Comparison of ENCODE assay signal across 7 mouse cellular contexts in the genomic region with DNA sequence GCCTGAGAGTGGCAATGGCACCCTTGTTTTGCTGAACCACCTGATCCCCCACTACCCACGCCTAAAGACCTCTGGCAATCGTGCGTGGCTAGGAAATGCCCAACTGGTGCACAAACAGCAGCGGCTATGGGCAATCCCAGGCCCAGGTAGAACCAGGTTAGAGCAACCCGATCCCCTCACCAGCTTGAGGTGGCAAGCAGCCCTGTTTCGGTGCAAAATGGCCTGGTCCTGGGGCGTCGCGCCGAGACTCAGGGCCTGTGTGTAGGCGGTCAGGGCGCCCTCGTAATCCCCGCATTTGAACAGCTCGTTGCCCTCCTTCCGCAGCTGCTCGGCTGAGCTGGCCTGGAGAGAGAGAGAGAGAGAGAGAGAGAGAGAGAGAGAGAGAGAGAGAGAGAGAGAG. TPM values are rescaled to one million over a fixed set of nuclear protein-coding genes. Genes with fewer than 3 reads are reported as not detected.
DNase-seq lines count a peak whose midpoint lies in the region; ATAC-seq lines count a peak whose summit lies in the region.

No protein-coding gene starts in this region.

- 14% methylated on average over 17 of the region's 17 CpGs for WGBS in embryonic facial prominence, embryonic 10.5 days
- WGBS in hindbrain, embryonic 12.5 days, result 9% methylated on average over 17 of the region's 17 CpGs
- 11% methylated on average over 17 of the region's 17 CpGs for WGBS in liver, embryonic 12.5 days (ENCODE audit: insufficient replicate concordance)

- ATAC-seq in hindbrain, embryonic 12.5 days (ENCODE audit: low FRiP score), result no peak
- ATAC-seq in liver, embryonic 12.5 days, result no peak

- peaks cover 40% of the 10 kb centered on the region for H3K36me3 ChIP-seq in embryonic facial prominence, embryonic 10.5 days (replicated peaks)
- peaks cover 36% of the 10 kb centered on the region for H3K36me3 ChIP-seq in hindbrain, embryonic 12.5 days
- H3K36me3 ChIP-seq in liver, embryonic 12.5 days, result peaks cover 38% of the 10 kb centered on the region

- H3K27me3 ChIP-seq in embryonic facial prominence, embryonic 10.5 days (replicated peaks; ENCODE audit: low read depth, poor library complexity, severe bottlenecking), result peaks cover 12% of the 10 kb centered on the region
- H3K27me3 ChIP-seq in hindbrain, embryonic 12.5 days, result no peaks in the 10 kb centered on the region
- H3K27me3 ChIP-seq in liver, embryonic 12.5 days (replicated peaks), result no peaks in the 10 kb centered on the region

- peak overlapping the region; percentile 88 for H3K27ac ChIP-seq in embryonic facial prominence, embryonic 10.5 days (replicated peaks)
- H3K27ac ChIP-seq in hindbrain, embryonic 12.5 days, result peak overlapping the region; percentile 60; the same call in 1 of the 2 replicates
- peak overlapping the region; percentile 75; the same call in 1 of the 2 replicates for H3K27ac ChIP-seq in liver, embryonic 12.5 days

- DNase-seq in 3134 (ENCODE audit: extremely low read depth, insufficient read length, low spot score), result peak; percentile 43
- DNase-seq in B cell, adult 2 months, result peak; percentile 25 to 32
- peak; percentile 41 for DNase-seq in embryonic facial prominence, embryonic 10.5 days (ENCODE audit: low spot score)
- DNase-seq in neural tube, embryonic 10.5 days (ENCODE audit: extremely low spot score, low spot score), result peak; percentile 35
- DNase-seq in layer of hippocampus, adult 9-11 months, result no peak

- no peaks in the 10 kb centered on the region for H3K9me3 ChIP-seq in embryonic facial prominence, embryonic 10.5 days
- H3K9me3 ChIP-seq in hindbrain, embryonic 12.5 days (replicated peaks), result no peaks in the 10 kb centered on the region
- H3K9me3 ChIP-seq in liver, embryonic 12.5 days (replicated peaks), result no peaks in the 10 kb centered on the region

- peak overlapping the region; percentile 79 for H3K4me3 ChIP-seq in embryonic facial prominence, embryonic 10.5 days
- H3K4me3 ChIP-seq in hindbrain, embryonic 12.5 days, result peak overlapping the region; percentile 54
- H3K4me3 ChIP-seq in liver, embryonic 12.5 days, result peak overlapping the region; percentile 69

- peak overlapping the region; percentile 84 for H3K9ac ChIP-seq in hindbrain, embryonic 12.5 days
- H3K9ac ChIP-seq in liver, embryonic 12.5 days, result peak overlapping the region; percentile 78

- peaks cover 41% of the 10 kb centered on the region for H3K4me1 ChIP-seq in embryonic facial prominence, embryonic 10.5 days
- peaks cover 51% of the 10 kb centered on the region for H3K4me1 ChIP-seq in hindbrain, embryonic 12.5 days
- peaks cover 41% of the 10 kb centered on the region for H3K4me1 ChIP-seq in liver, embryonic 12.5 days

- H3K4me2 ChIP-seq in hindbrain, embryonic 12.5 days (replicated peaks), result peak overlapping the region; percentile 92
- peak overlapping the region; percentile 89 for H3K4me2 ChIP-seq in liver, embryonic 12.5 days

RNA-seq across cellular contexts. Expression of a gene that starts 1.4 kb away (rescaled TPM):
- 51.3 and 53.3 TPM in 2 replicates for polyA plus RNA-seq in embryonic facial prominence, embryonic 10.5 days (2016; fragmentation: Nextera tagmentation; extraction: Ambion mirVana)
- polyA plus RNA-seq in hindbrain, embryonic 12.5 days (2016; fragmentation: Nextera tagmentation; extraction: Ambion mirVana), result 56.2 and 60.6 TPM in 2 replicates
- polyA plus RNA-seq in liver, embryonic 12.5 days (2016; fragmentation: Nextera tagmentation; extraction: Ambion mirVana), result 17.1 and 17.3 TPM in 2 replicates

RNA-seq across cellular contexts. Expression of a gene that starts 3.5 kb away (rescaled TPM):
- polyA plus RNA-seq in embryonic facial prominence, embryonic 10.5 days (2016; fragmentation: Nextera tagmentation; extraction: Ambion mirVana), result 23.3 and 30.3 TPM in 2 replicates
- polyA plus RNA-seq in hindbrain, embryonic 12.5 days (2016; fragmentation: Nextera tagmentation; extraction: Ambion mirVana), result 20.2 and 22.0 TPM in 2 replicates
- 5.1 and 6.8 TPM in 2 replicates for polyA plus RNA-seq in liver, embryonic 12.5 days (2016; fragmentation: Nextera tagmentation; extraction: Ambion mirVana)

RNA-seq across cellular contexts. Expression of a gene that starts 15.1 kb away (rescaled TPM):
- polyA plus RNA-seq in embryonic facial prominence, embryonic 10.5 days (2016; fragmentation: Nextera tagmentation; extraction: Ambion mirVana), result 12.0 and 13.2 TPM in 2 replicates
- polyA plus RNA-seq in hindbrain, embryonic 12.5 days (2016; fragmentation: Nextera tagmentation; extraction: Ambion mirVana), result 9.8 and 14.1 TPM in 2 replicates
- polyA plus RNA-seq in liver, embryonic 12.5 days (2016; fragmentation: Nextera tagmentation; extraction: Ambion mirVana), result 5.1 and 5.6 TPM in 2 replicates

RNA-seq across cellular contexts. Expression of a gene that starts 31.8 kb away (rescaled TPM):
- 20.2 and 21.0 TPM in 2 replicates for polyA plus RNA-seq in embryonic facial prominence, embryonic 10.5 days (2016; fragmentation: Nextera tagmentation; extraction: Ambion mirVana)
- polyA plus RNA-seq in hindbrain, embryonic 12.5 days (2016; fragmentation: Nextera tagmentation; extraction: Ambion mirVana), result 27.2 and 30.9 TPM in 2 replicates
- polyA plus RNA-seq in liver, embryonic 12.5 days (2016; fragmentation: Nextera tagmentation; extraction: Ambion mirVana), result 5.8 and 6.5 TPM in 2 replicates

RNA-seq across cellular contexts. Expression of a gene that starts 45.1 kb away (rescaled TPM):
- polyA plus RNA-seq in embryonic facial prominence, embryonic 10.5 days (2016; fragmentation: Nextera tagmentation; extraction: Ambion mirVana), result 196 and 199 TPM in 2 replicates
- 110 and 117 TPM in 2 replicates for polyA plus RNA-seq in hindbrain, embryonic 12.5 days (2016; fragmentation: Nextera tagmentation; extraction: Ambion mirVana)
- 150 and 158 TPM in 2 replicates for polyA plus RNA-seq in liver, embryonic 12.5 days (2016; fragmentation: Nextera tagmentation; extraction: Ambion mirVana)
